Mouse (Mus musculus): ENCODE measurements around the gene Ktn1. TPM values are rescaled to one million over a fixed set of nuclear protein-coding genes. Genes with fewer than 3 reads are reported as not detected.

The Ktn1 gene
- polyA plus RNA-seq, 1 experiment, result 1.8 TPM

GRCm38 (mm10) chr14:47663844-47664469 lies 15.7 kb downstream of the Ktn1 start:
- H3K9me3 ChIP-seq, result peaks cover 8% of the 10 kb centered on the region
- H3K4me1 ChIP-seq, result 0 out of 2 replicates have a peak, but pooled peaks cover 3% of the 10 kb centered on the region
- H3K36me3 ChIP-seq (replicated peaks; ENCODE audit: low read length), result peaks cover 51% of the 10 kb centered on the region
- no peak overlapping the region for H3K4me3 ChIP-seq (replicated peaks)
- no peak for TF ChIP-seq GATA1 (IDR thresholded peaks at IDR 0.05; ENCODE audit: borderline replicate concordance, low read length)
- TF ChIP-seq FLI1 (IDR thresholded peaks at IDR 0.05; ENCODE audit: low read length), result no peak
- no peaks in the 10 kb centered on the region for H3K27me3 ChIP-seq (replicated peaks)

GRCm38 (mm10) chr14:47664470-47664864 lies 16.2 kb downstream of the Ktn1 start:
- peaks cover 55% of the 10 kb centered on the region for H3K36me3 ChIP-seq (replicated peaks; ENCODE audit: low read length)
- H3K9me3 ChIP-seq, result peaks cover 8% of the 10 kb centered on the region
- no peak overlapping the region for H3K4me3 ChIP-seq (replicated peaks)
- no peaks in the 10 kb centered on the region for H3K27me3 ChIP-seq (replicated peaks)
- 0 out of 2 replicates have a peak, but pooled peaks cover 3% of the 10 kb centered on the region for H3K4me1 ChIP-seq
- TF ChIP-seq GATA1 (IDR thresholded peaks at IDR 0.05; ENCODE audit: borderline replicate concordance, low read length) (no peak), FLI1 (IDR thresholded peaks at IDR 0.05; ENCODE audit: low read length) (no peak)

GRCm38 (mm10) chr14:47665061-47665778 lies 17.0 kb downstream of the Ktn1 start:
- H3K4me1 ChIP-seq, result 0 out of 2 replicates have a peak, but pooled peaks cover 3% of the 10 kb centered on the region
- H3K27me3 ChIP-seq (replicated peaks), result no peaks in the 10 kb centered on the region
- H3K36me3 ChIP-seq (replicated peaks; ENCODE audit: low read length), result peaks cover 59% of the 10 kb centered on the region
- no peak for TF ChIP-seq GATA1 (IDR thresholded peaks at IDR 0.05; ENCODE audit: borderline replicate concordance, low read length)
- no peak for TF ChIP-seq FLI1 (IDR thresholded peaks at IDR 0.05; ENCODE audit: low read length)
- H3K9me3 ChIP-seq, result peaks cover 8% of the 10 kb centered on the region
- H3K4me3 ChIP-seq (replicated peaks), result no peak overlapping the region

DNA sequence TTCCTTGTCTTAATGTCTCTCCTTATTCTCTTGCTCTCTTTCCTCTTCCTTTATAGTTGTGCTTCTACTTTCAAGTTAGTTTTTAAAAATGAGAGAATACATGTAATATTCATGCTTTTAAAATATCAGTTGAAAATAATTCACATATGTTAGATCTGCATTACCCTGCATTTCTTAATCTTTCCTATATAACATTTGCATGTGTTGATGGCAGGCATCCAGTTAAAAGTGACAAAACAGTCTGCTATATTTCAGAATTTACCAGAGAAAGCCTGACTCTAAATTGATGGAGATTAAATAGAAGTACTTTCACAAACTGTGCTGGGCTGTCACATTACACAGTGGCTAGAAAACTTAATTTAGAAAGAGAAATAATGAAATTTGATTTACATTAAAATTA lies 19.8 kb downstream of the Ktn1 start:
- H3K4me1 ChIP-seq, result 0 out of 2 replicates have a peak, but pooled peaks cover 3% of the 10 kb centered on the region
- TF ChIP-seq FLI1 (IDR thresholded peaks at IDR 0.05; ENCODE audit: low read length), result no peak
- no peak for TF ChIP-seq GATA1 (IDR thresholded peaks at IDR 0.05; ENCODE audit: borderline replicate concordance, low read length)
- H3K27me3 ChIP-seq (replicated peaks), result no peaks in the 10 kb centered on the region
- peaks cover 66% of the 10 kb centered on the region for H3K36me3 ChIP-seq (replicated peaks; ENCODE audit: low read length)
- no peak overlapping the region for H3K4me3 ChIP-seq (replicated peaks)
- no peaks in the 10 kb centered on the region for H3K9me3 ChIP-seq

GRCm38 (mm10) chr14:47682886-47683285 lies 34.6 kb downstream of the Ktn1 start:
- no peak overlapping the region for H3K4me3 ChIP-seq (replicated peaks)
- TF ChIP-seq GATA1 (IDR thresholded peaks at IDR 0.05; ENCODE audit: borderline replicate concordance, low read length), result no peak
- TF ChIP-seq FLI1 (IDR thresholded peaks at IDR 0.05; ENCODE audit: low read length), result no peak
- H3K4me1 ChIP-seq, result no peaks in the 10 kb centered on the region
- no peaks in the 10 kb centered on the region for H3K9me3 ChIP-seq
- peaks cover 82% of the 10 kb centered on the region for H3K36me3 ChIP-seq (replicated peaks; ENCODE audit: low read length)
- no peaks in the 10 kb centered on the region for H3K27me3 ChIP-seq (replicated peaks)

- Histone ChIP-seq H3K4me1 (no peaks in the 10 kb centered on the region), H3K36me3 (replicated peaks; ENCODE audit: low read length) (peaks cover 85% of the 10 kb centered on the region), H3K4me3 (replicated peaks) (no peak overlapping the region), H3K27me3 (replicated peaks) (no peaks in the 10 kb centered on the region), H3K9me3 (no peaks in the 10 kb centered on the region)
- TF ChIP-seq GATA1 (IDR thresholded peaks at IDR 0.05; ENCODE audit: borderline replicate concordance, low read length) (no peak), FLI1 (IDR thresholded peaks at IDR 0.05; ENCODE audit: low read length) (no peak)
These were observed 36.3 kb downstream of the Ktn1 start for GRCm38 (mm10) chr14:47684579-47684978.

DNA sequence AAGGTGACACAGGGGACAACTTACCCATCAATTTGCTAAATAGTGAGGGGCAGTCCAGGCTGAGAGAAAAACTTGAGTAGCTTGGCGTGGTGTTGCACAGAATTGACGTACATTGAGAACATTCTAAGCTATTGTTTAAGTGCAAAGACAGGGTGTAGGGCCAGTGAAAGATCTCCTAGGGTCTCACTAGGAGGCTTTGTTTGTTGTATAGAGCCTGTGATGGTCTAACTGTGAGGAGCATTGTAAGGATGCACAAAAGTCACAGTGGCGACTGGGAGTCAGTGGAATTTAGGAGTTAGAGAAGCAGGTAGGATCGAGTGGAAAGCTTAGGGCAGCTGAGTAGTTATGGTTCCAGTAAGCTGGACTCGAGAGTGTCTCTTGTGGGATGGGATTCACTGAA lies 50.9 kb downstream of the Ktn1 start:
- Histone ChIP-seq H3K4me1 (no peaks in the 10 kb centered on the region), H3K36me3 (replicated peaks; ENCODE audit: low read length) (peaks cover 74% of the 10 kb centered on the region), H3K4me3 (replicated peaks) (no peak overlapping the region), H3K27me3 (replicated peaks) (no peaks in the 10 kb centered on the region), H3K9me3 (no peaks in the 10 kb centered on the region)
- no peak for TF ChIP-seq FLI1 (IDR thresholded peaks at IDR 0.05; ENCODE audit: low read length)
- TF ChIP-seq GATA1 (IDR thresholded peaks at IDR 0.05; ENCODE audit: borderline replicate concordance, low read length), result no peak

DNA sequence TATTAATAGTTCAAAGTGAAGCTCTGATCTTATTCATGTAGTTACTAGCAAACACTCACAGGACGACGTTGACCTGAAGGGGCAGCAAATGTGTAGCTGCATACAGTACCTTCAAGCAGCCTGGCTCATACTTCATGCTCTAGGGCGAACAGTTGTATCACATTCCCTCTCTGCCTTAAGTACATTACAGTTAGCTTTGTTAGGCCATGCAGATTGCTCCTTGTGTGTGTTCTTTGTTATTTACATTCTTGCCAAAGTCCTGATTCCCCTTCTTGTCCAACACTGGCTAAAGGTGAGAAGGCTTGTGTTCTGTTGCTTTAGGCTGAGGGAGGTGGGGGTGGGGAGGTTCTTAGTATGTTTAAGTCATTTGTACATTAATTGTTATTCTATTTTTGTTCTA lies 61.3 kb downstream of the Ktn1 start:
- TF ChIP-seq GATA1 (IDR thresholded peaks at IDR 0.05; ENCODE audit: borderline replicate concordance, low read length) (no peak), FLI1 (IDR thresholded peaks at IDR 0.05; ENCODE audit: low read length) (no peak)
- H3K27me3 ChIP-seq (replicated peaks), result no peaks in the 10 kb centered on the region
- H3K36me3 ChIP-seq (replicated peaks; ENCODE audit: low read length), result peaks cover 84% of the 10 kb centered on the region
- H3K9me3 ChIP-seq, result no peaks in the 10 kb centered on the region
- H3K4me3 ChIP-seq (replicated peaks), result no peak overlapping the region
- peaks cover 3% of the 10 kb centered on the region; the same call in 1 of the 2 replicates for H3K4me1 ChIP-seq

DNA sequence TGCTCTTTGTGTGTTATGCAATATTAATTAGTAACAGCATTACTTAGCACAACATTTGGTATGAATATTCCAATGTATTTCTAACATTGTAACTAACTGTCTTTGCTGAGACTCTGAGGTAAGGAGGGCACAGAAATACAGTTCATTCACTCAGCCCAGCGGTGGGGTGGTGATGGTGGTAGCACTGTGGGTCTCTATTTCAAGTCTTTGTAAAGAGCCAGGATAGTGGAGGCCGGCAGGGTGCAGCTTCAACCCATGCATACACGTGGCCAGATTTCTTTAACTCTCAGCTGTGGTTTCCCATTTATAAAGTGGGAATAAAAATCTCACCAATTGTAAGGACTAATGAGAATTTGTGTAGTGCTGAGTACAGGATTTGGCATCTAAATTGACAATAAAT lies 67.5 kb downstream of the Ktn1 start:
- Histone ChIP-seq H3K36me3 (replicated peaks; ENCODE audit: low read length) (peaks cover 72% of the 10 kb centered on the region), H3K4me3 (replicated peaks) (no peak overlapping the region), H3K4me1 (no peaks in the 10 kb centered on the region), H3K9me3 (no peaks in the 10 kb centered on the region), H3K27me3 (replicated peaks) (no peaks in the 10 kb centered on the region)
- TF ChIP-seq FLI1 (IDR thresholded peaks at IDR 0.05; ENCODE audit: low read length) (no peak), GATA1 (IDR thresholded peaks at IDR 0.05; ENCODE audit: borderline replicate concordance, low read length) (no peak)

DNA sequence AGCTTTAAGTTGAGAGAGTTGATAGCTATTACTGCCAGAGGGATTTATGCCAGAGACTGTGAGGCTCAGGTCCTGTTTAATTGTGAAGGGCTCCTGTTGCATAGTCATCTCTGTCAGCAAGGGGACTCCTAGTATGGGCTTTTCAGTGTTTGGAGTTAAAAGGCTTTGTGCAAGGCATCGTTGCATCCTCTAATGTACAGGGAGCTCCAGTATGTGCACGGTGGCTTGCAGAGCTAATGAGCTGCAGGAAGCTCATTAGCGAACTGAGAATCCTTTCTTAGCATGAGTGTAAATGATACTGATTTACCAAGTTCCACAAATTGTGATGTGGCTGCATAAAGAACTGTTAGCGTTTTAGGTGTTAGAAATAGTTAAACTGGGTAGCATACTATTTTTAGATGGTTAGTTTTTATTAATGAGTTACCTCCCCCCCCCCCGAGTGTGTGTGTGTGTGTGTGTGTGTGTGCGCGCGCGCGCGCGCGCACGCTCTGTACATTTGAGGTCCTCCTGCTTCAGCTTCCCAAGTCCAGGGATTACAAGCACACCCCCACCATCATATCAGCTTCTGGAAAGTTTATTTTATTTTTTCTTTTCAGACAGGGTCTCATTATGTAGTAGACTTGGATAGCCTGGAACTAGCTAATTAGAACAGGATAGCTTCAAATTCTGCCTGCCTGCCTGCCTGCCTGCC lies 69.8 kb downstream of the Ktn1 start:
- TF ChIP-seq FLI1 (IDR thresholded peaks at IDR 0.05; ENCODE audit: low read length), result no peak
- TF ChIP-seq GATA1 (IDR thresholded peaks at IDR 0.05; ENCODE audit: borderline replicate concordance, low read length), result no peak

More for the DNA sequence above, 69.8 kb downstream of the Ktn1 start:
- no peaks in the 10 kb centered on the region for H3K27me3 ChIP-seq (replicated peaks)
- no peaks in the 10 kb centered on the region for H3K9me3 ChIP-seq
- peaks cover 73% of the 10 kb centered on the region for H3K36me3 ChIP-seq (replicated peaks; ENCODE audit: low read length)
- H3K4me1 ChIP-seq, result no peaks in the 10 kb centered on the region
- no peak overlapping the region for H3K4me3 ChIP-seq (replicated peaks)

All from megakaryocyte, embryonic 14.5 days (primary cell).